Mouse (Mus musculus) lung, adult 2 months (tissue): ENCODE results near the gene Ccdc138. TPM values are rescaled to one million over a fixed set of nuclear protein-coding genes. Genes with fewer than 3 reads are reported as not detected.
"Not testable (repeated sequence)": the region's sequence is repeated elsewhere in the genome, so short reads cannot be mapped to it uniquely, and the experiment has no call there.

ENCODE experiments used
- DNase-seq: peaks from one replicate; pipeline ENCODE4 v3.0.0; 2022
- H3K4me1 ChIP-seq: fragments of 200-500 bp; 2 replicates; pipeline ENCODE4 v1.6.1; 2011; ENCODE audit warnings: low read length; ENCODE audit not compliant: control insufficient read depth, insufficient read depth
- H3K4me3 ChIP-seq: fragments of 200-500 bp; replicated peaks from 2 replicates; pipeline ENCODE3; 2011; ENCODE audit warnings: low read depth, mild to moderate bottlenecking, control low read depth, low read length; ENCODE audit errors: extremely low read depth
- CTCF ChIP-seq: fragments of 200-500 bp; IDR thresholded peaks from 2 replicates; pipeline ENCODE4 v1.5.1; 2011; ENCODE audit warnings: mild to moderate bottlenecking, low read length, control low read depth; ENCODE audit not compliant: insufficient read depth
- POLR2A ChIP-seq: fragments of 200-500 bp; IDR thresholded peaks from 2 replicates; pipeline ENCODE4 v1.6.1; 2011; ENCODE audit warnings: low read depth, mild to moderate bottlenecking, control low read depth, low read length, borderline replicate concordance; ENCODE audit errors: extremely low read depth
- WGBS: fragments of 180-500 bp; shearing (Covaris S2); methylation state at CpG from one replicate; pipeline ENCODE4 v1.1.7; 2018; 5-methylcytosine and 5-hydroxymethylcytosine counted together
- polyA plus RNA-seq: library from polyadenylated mRNA; depleted of rRNA; stranded (reverse); fragments of >200 nt; gene quantifications from 2 replicates; pipeline ENCODE4 v1.2.3, GENCODE M21; 2012

Ccdc138 gene
- polyA plus RNA-seq, 1 experiment: 0.66 TPM

DNA sequence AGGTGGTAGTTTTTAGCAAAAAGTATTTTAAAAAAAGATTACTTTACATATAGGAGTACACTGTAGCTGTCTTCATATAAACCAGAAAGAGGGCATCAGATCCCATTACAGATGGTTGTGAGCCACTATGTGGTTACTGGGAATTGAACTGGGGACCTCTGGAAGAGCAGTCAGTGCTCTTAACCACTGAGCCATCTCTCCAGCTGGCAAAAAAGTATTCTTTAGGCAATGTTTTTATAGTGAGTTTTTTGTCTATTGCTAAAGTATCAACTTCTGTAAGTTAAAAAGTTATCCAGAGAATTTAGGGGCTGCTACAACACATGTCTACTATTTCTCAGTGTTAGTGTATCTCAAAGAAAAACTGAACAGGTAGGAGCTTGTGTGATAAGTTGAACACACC is 1.0 kb upstream of the Ccdc138 start:
- H3K4me1 ChIP-seq: peaks cover 2% of the 10 kb centered on the region; the same call in 1 of the 2 replicates
- DNase-seq: no peak
- H3K4me3 ChIP-seq: no peak overlapping the region
- no peak for TF ChIP-seq POLR2A
- no peak for TF ChIP-seq CTCF

GRCm38 (mm10) chr10:58498516-58498915 is 768 bp downstream of the Ccdc138 start:
- peaks cover 2% of the 10 kb centered on the region; the same call in 1 of the 2 replicates for H3K4me1 ChIP-seq
- TF ChIP-seq POLR2A (no peak), CTCF (no peak)
- DNase-seq: no peak
- 43% methylated on average over 2 of the region's 2 CpGs for WGBS
- H3K4me3 ChIP-seq: peak overlapping the region; percentile 5

- no peak for DNase-seq
- H3K4me1 ChIP-seq: no peaks in the 10 kb centered on the region
- no peak for TF ChIP-seq POLR2A
- TF ChIP-seq CTCF: no peak
- WGBS: 75% methylated on average over 1 of the region's 1 CpGs
- H3K4me3 ChIP-seq: no peak overlapping the region
These were observed 31.6 kb downstream of the Ccdc138 start for GRCm38 (mm10) chr10:58529358-58529757.

- Histone ChIP-seq H3K4me3 (no peak overlapping the region), H3K4me1 (no peaks in the 10 kb centered on the region)
- 88% methylated on average over 10 of the region's 10 CpGs for WGBS
- no peak for DNase-seq
- TF ChIP-seq CTCF: no peak
These were observed 33.4 kb downstream of the Ccdc138 start for GRCm38 (mm10) chr10:58530896-58531790.

GRCm38 (mm10) chr10:58532177-58532576 is 34.4 kb downstream of the Ccdc138 start:
- DNase-seq: no peak
- no peak for TF ChIP-seq CTCF
- no peak for TF ChIP-seq POLR2A
- no peaks in the 10 kb centered on the region for H3K4me1 ChIP-seq
- WGBS: 87% methylated on average over 2 of the region's 2 CpGs
- H3K4me3 ChIP-seq: no peak overlapping the region

GRCm38 (mm10) chr10:58536276-58536675 is 38.5 kb downstream of the Ccdc138 start:
- H3K4me1 ChIP-seq, DNase-seq, H3K4me3 ChIP-seq: not testable (repeated sequence)
- WGBS: 95% methylated on average over 5 of the region's 5 CpGs

- TF ChIP-seq POLR2A: no peak
- no peak for TF ChIP-seq CTCF
- WGBS: 78% methylated on average over 13 of the region's 13 CpGs
- DNase-seq: no peak
- no peaks in the 10 kb centered on the region for H3K4me1 ChIP-seq
- H3K4me3 ChIP-seq: no peak overlapping the region
These were observed 42.9 kb downstream of the Ccdc138 start for GRCm38 (mm10) chr10:58540613-58541012.

- no peaks in the 10 kb centered on the region for H3K4me1 ChIP-seq
- TF ChIP-seq POLR2A (no peak), CTCF (no peak)
- no peak overlapping the region for H3K4me3 ChIP-seq
- DNase-seq: no peak
These were observed 51.0 kb downstream of the Ccdc138 start for GRCm38 (mm10) chr10:58548739-58549138.

GRCm38 (mm10) chr10:58554693-58555387 is 57.1 kb downstream of the Ccdc138 start:
- no peak overlapping the region for H3K4me3 ChIP-seq
- no peak for DNase-seq
- no peak for TF ChIP-seq POLR2A
- TF ChIP-seq CTCF: no peak
- H3K4me1 ChIP-seq: no peaks in the 10 kb centered on the region
- 85% methylated on average over 8 of the region's 8 CpGs for WGBS

- Histone ChIP-seq H3K4me1 (no peaks in the 10 kb centered on the region), H3K4me3 (no peak overlapping the region)
- 19% methylated on average over 7 of the region's 7 CpGs for WGBS
- TF ChIP-seq CTCF (peak; percentile 72), POLR2A (no peak)
- DNase-seq: peak; percentile 47
These were observed 61.4 kb downstream of the Ccdc138 start for GRCm38 (mm10) chr10:58559098-58559497.
